Mouse (Mus musculus) midbrain, postnatal 0 days (tissue): ENCODE results near the gene Map4k2. TPM values are rescaled to one million over a fixed set of nuclear protein-coding genes. Genes with fewer than 3 reads are reported as not detected.

Source experiments
- ATAC-seq: fragments of 200-750 bp; cut with Nextera tagmentation; 2 replicates; pipeline ENCODE4 v1.8.0; 2017; ENCODE audit warnings: moderate number of reproducible peaks, mild to moderate bottlenecking, moderate TSS enrichment, moderate library complexity; ENCODE audit not compliant: low FRiP score
- DNase-seq: peaks from one replicate; pipeline ENCODE4 v3.0.0-alpha.2; 2015; ENCODE audit warnings: low spot score
- H3K27ac ChIP-seq: fragments of 300-500 bp; sonication (generic); 2 replicates; pipeline ENCODE4 v1.5.1; 2014; ENCODE audit warnings: low read depth, mild to moderate bottlenecking, low read length, mixed read lengths
- H3K27me3 ChIP-seq: fragments of 300-500 bp; sonication (generic); 2 replicates; pipeline ENCODE4 v1.6.1; 2014; ENCODE audit warnings: low read length, control low read depth, mixed read lengths; ENCODE audit not compliant: insufficient read depth
- H3K36me3 ChIP-seq: fragments of 300-500 bp; sonication (generic); 2 replicates; pipeline ENCODE4 v1.6.1; 2014; ENCODE audit warnings: low read length, control low read depth, mixed read lengths; ENCODE audit not compliant: insufficient read depth
- H3K4me1 ChIP-seq: fragments of 300-500 bp; sonication (generic); 2 replicates; pipeline ENCODE4 v1.6.1; 2014; ENCODE audit warnings: mild to moderate bottlenecking, control low read depth, antibody characterized with exemption, low read length, mixed read lengths; ENCODE audit not compliant: insufficient read depth
- H3K4me2 ChIP-seq: fragments of 300-500 bp; sonication (generic); 2 replicates; pipeline ENCODE4 v1.6.1; 2014; ENCODE audit warnings: low read depth, mild to moderate bottlenecking, low read length, mixed read lengths; ENCODE audit not compliant: poor library complexity, severe bottlenecking
- H3K4me3 ChIP-seq: fragments of 300-500 bp; sonication (generic); 2 replicates; pipeline ENCODE4 v1.5.1; 2014; ENCODE audit warnings: low read depth, mild to moderate bottlenecking, low read length, moderate library complexity
- H3K9ac ChIP-seq: fragments of 300-500 bp; sonication (generic); replicated peaks from 2 replicates; pipeline ENCODE4 v1.6.1; 2014; ENCODE audit warnings: mild to moderate bottlenecking, low read length, moderate library complexity, mixed read lengths; ENCODE audit not compliant: poor library complexity, severe bottlenecking
- H3K9me3 ChIP-seq: fragments of 300-500 bp; sonication (generic); 2 replicates; pipeline ENCODE4 v1.6.1; 2016; ENCODE audit warnings: low read length, control low read depth
- CTCF ChIP-seq: IDR thresholded peaks from 2 replicates; pipeline ENCODE4 v1.5.1; 2016; ENCODE audit warnings: antibody characterized with exemption, mild to moderate bottlenecking
- WGBS: fragments of 180-500 bp; shearing (Covaris S2); extraction: QIAGEN DNeasy Blood & Tissue Kit; methylation state at CpG from one replicate; pipeline ENCODE4 v1.1.7; 2014; 5-methylcytosine and 5-hydroxymethylcytosine counted together
- polyA plus RNA-seq: library from polyadenylated mRNA; unstranded; fragments of >200 nt; fragmentation: Nextera tagmentation; extraction: Ambion mirVana; gene quantifications from 2 replicates; pipeline ENCODE4 v1.2.1, GENCODE M21; 2015
- total RNA-seq: library from RNA; depleted of rRNA; stranded (reverse); fragments of >200 nt; gene quantifications from 2 replicates; pipeline ENCODE4 v1.2.3, GENCODE M21; 2014

The Map4k2 gene
- total and polyA plus RNA-seq, 2 experiments from 2014 or later = 18.1 to 86.8 TPM

GRCm38 (mm10) chr19:6299450-6300267, 41.3 kb upstream of the Map4k2 start:
- DNase-seq = no peak
- ATAC-seq = no peak
- Histone ChIP-seq H3K36me3 (peaks cover 49% of the 10 kb centered on the region), H3K9ac (no peak overlapping the region), H3K27me3 (no peaks in the 10 kb centered on the region), H3K4me3 (no peak overlapping the region), H3K9me3 (no peaks in the 10 kb centered on the region), H3K27ac (no peak overlapping the region; the same call in 1 of the 2 replicates), H3K4me2 (no peak overlapping the region), H3K4me1 (no peaks in the 10 kb centered on the region)
- 88% methylated on average over 7 of the region's 7 CpGs for WGBS
- no peak for TF ChIP-seq CTCF

- WGBS = 57% methylated on average over 7 of the region's 7 CpGs
- no peak overlapping the region for H3K4me3 ChIP-seq
- H3K9ac ChIP-seq = no peak overlapping the region
- DNase-seq (peak; percentile 56), ATAC-seq (no peak)
- no peak overlapping the region for H3K27ac ChIP-seq
- H3K9me3 ChIP-seq = no peaks in the 10 kb centered on the region
- H3K36me3 ChIP-seq = peaks cover 41% of the 10 kb centered on the region
- H3K4me1 ChIP-seq = no peaks in the 10 kb centered on the region
- no peaks in the 10 kb centered on the region for H3K27me3 ChIP-seq
- H3K4me2 ChIP-seq = no peak overlapping the region
- no peak for TF ChIP-seq CTCF
These were observed 40.5 kb upstream of the Map4k2 start for GRCm38 (mm10) chr19:6300402-6300841.

GRCm38 (mm10) chr19:6302114-6302513, 38.8 kb upstream of the Map4k2 start:
- WGBS = 96% methylated on average over 5 of the region's 5 CpGs
- TF ChIP-seq CTCF = no peak
- Histone ChIP-seq H3K4me3 (no peak overlapping the region), H3K27me3 (no peaks in the 10 kb centered on the region), H3K9me3 (no peaks in the 10 kb centered on the region), H3K27ac (no peak overlapping the region), H3K4me1 (no peaks in the 10 kb centered on the region), H3K4me2 (no peak overlapping the region), H3K36me3 (peaks cover 27% of the 10 kb centered on the region), H3K9ac (no peak overlapping the region)
- ATAC-seq = no peak
- no peak for DNase-seq

GRCm38 (mm10) chr19:6302522-6302921, 38.4 kb upstream of the Map4k2 start:
- Histone ChIP-seq H3K4me3 (no peak overlapping the region), H3K9me3 (no peaks in the 10 kb centered on the region), H3K36me3 (peaks cover 23% of the 10 kb centered on the region), H3K9ac (no peak overlapping the region), H3K27ac (no peak overlapping the region), H3K27me3 (no peaks in the 10 kb centered on the region), H3K4me1 (no peaks in the 10 kb centered on the region), H3K4me2 (no peak overlapping the region)
- 48% methylated on average over 4 of the region's 4 CpGs for WGBS
- DNase-seq (peak; percentile 69), ATAC-seq (no peak)
- no peak for TF ChIP-seq CTCF

GRCm38 (mm10) chr19:6303831-6304230, 37.1 kb upstream of the Map4k2 start:
- DNase-seq = no peak
- WGBS = 81% methylated on average over 6 of the region's 6 CpGs
- H3K4me2 ChIP-seq = no peak overlapping the region
- H3K9ac ChIP-seq = no peak overlapping the region
- no peak for TF ChIP-seq CTCF
- H3K27me3 ChIP-seq = no peaks in the 10 kb centered on the region
- H3K4me1 ChIP-seq = no peaks in the 10 kb centered on the region
- H3K36me3 ChIP-seq = peaks cover 12% of the 10 kb centered on the region
- H3K4me3 ChIP-seq = no peak overlapping the region
- no peak for ATAC-seq
- no peaks in the 10 kb centered on the region for H3K9me3 ChIP-seq
- no peak overlapping the region for H3K27ac ChIP-seq

GRCm38 (mm10) chr19:6304787-6305516, 36.0 kb upstream of the Map4k2 start:
- Histone ChIP-seq H3K27me3 (no peaks in the 10 kb centered on the region), H3K9ac (no peak overlapping the region), H3K4me2 (no peak overlapping the region), H3K36me3 (peaks cover 5% of the 10 kb centered on the region; the same call in 1 of the 2 replicates), H3K4me1 (no peaks in the 10 kb centered on the region), H3K9me3 (no peaks in the 10 kb centered on the region), H3K4me3 (no peak overlapping the region), H3K27ac (no peak overlapping the region)
- 27% methylated on average over 5 of the region's 5 CpGs for whole genome bisulfite sequencing
- TF ChIP-seq CTCF = peak; percentile 83
- peak; percentile 82 for DNase-seq
- 0 out of 2 replicates have a peak, but pooled peaks have one; percentile 43 for ATAC-seq
